Mouse (Mus musculus) c-Kit-negative CD71-positive TER-119-positive erythroid progenitor cells, embryonic 14.5 days (primary cell): ENCODE data around the gene Gm37240.

Source experiments
- DNase-seq: peaks from one replicate; pipeline ENCODE4 v3.0.0-alpha.2; 2013; ENCODE audit warnings: low read depth, low spot score

Gm37240 gene

GRCm38 (mm10) chr3:84479293-84480005 lies 1407.9 kb downstream of the Gm37240 start:
- DNase-seq: peak; percentile 72

GRCm38 (mm10) chr3:84478896-84479292 lies 1408.4 kb downstream of the Gm37240 start:
- peak; percentile 76 for DNase-seq

- no peak for DNase-seq
Measured at GRCm38 (mm10) chr3:84478195-84478594, 1409.1 kb downstream of the Gm37240 start.

- no peak for DNase-seq
Measured at GRCm38 (mm10) chr3:84477498-84477897, 1409.8 kb downstream of the Gm37240 start.

- DNase-seq: no peak
Measured at GRCm38 (mm10) chr3:84474981-84475775, 1412.1 kb downstream of the Gm37240 start.

- no peak for DNase-seq
Measured at GRCm38 (mm10) chr3:84474398-84474797, 1412.9 kb downstream of the Gm37240 start.

GRCm38 (mm10) chr3:84472955-84473354 lies 1414.4 kb downstream of the Gm37240 start:
- DNase-seq: no peak

GRCm38 (mm10) chr3:84472527-84472926 lies 1414.8 kb downstream of the Gm37240 start:
- DNase-seq: no peak

GRCm38 (mm10) chr3:84471146-84471545 lies 1416.2 kb downstream of the Gm37240 start:
- DNase-seq: peak; percentile 69

GRCm38 (mm10) chr3:84468111-84468453 lies 1419.2 kb downstream of the Gm37240 start:
- no peak for DNase-seq

- DNase-seq: no peak
Measured at GRCm38 (mm10) chr3:84467419-84468110, 1419.8 kb downstream of the Gm37240 start.

GRCm38 (mm10) chr3:84465822-84466500 lies 1421.4 kb downstream of the Gm37240 start:
- no peak for DNase-seq

GRCm38 (mm10) chr3:84461687-84462086 lies 1425.6 kb downstream of the Gm37240 start:
- no peak for DNase-seq

GRCm38 (mm10) chr3:84460952-84461351 lies 1426.4 kb downstream of the Gm37240 start:
- no peak for DNase-seq

- no peak for DNase-seq
Measured at GRCm38 (mm10) chr3:84460499-84460898, 1426.8 kb downstream of the Gm37240 start.

- peak; percentile 77 for DNase-seq
Measured at GRCm38 (mm10) chr3:84455733-84456417, 1431.4 kb downstream of the Gm37240 start.

- no peak for DNase-seq
Measured at GRCm38 (mm10) chr3:84450651-84451050, 1436.7 kb downstream of the Gm37240 start.

GRCm38 (mm10) chr3:84449015-84449414 lies 1438.3 kb downstream of the Gm37240 start:
- DNase-seq: no peak

GRCm38 (mm10) chr3:84447803-84448202 lies 1439.5 kb downstream of the Gm37240 start:
- no peak for DNase-seq
